15 mouse cellular contexts compared by ENCODE assay signal in the genomic region with DNA sequence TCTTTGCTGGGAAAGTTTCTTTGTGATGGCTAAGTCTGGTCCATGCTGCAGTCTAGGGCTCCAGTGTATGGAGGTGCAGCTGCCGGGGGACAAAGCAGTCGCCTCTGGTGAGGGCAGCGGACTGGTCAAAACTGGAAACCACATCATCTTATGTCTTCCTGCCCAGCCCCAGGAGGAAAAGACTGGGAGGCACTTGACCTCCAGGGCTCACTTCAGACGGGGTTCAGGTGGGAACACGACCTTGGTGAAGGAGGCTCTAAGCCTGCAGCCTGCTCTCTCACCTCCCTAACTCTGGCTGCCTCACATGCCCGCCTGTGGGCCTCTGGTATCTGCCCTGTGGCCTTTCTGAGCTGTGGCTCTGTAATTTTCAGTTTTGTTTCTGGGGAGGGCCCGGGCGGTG. TPM values are rescaled to one million over a fixed set of nuclear protein-coding genes. Genes with fewer than 3 reads are reported as not detected.
DNase-seq lines count a peak whose midpoint lies in the region; ATAC-seq lines count a peak whose summit lies in the region.
"Had no signal": no experiment of that assay in that cellular context is flagged by ENCODE, and none has a peak within 500 bp of the region (broad histone marks: within the 10 kb centered on the region; RNA-seq: fewer than 3 reads in every experiment).

No protein-coding gene starts in this region.

- no peaks in the 10 kb centered on the region for H3K36me3 ChIP-seq in heart, embryonic 13.5 days
- H3K36me3 ChIP-seq in neural tube, embryonic 11.5 days (ENCODE audit: control insufficient read depth, insufficient read depth, low read length): no peaks in the 10 kb centered on the region; the same call in 1 of the 2 replicates
- H3K36me3 ChIP-seq in hindbrain, embryonic 14.5 days (replicated peaks; ENCODE audit: control insufficient read depth, insufficient read depth): no peaks in the 10 kb centered on the region
- no peaks in the 10 kb centered on the region for H3K36me3 ChIP-seq in neural tube, embryonic 13.5 days
- no peaks in the 10 kb centered on the region for H3K36me3 ChIP-seq in liver, embryonic 11.5 days (ENCODE audit: control insufficient read depth, insufficient read depth, low read length)
- H3K36me3 ChIP-seq: limb, embryonic 15.5 days had no signal

- DNase-seq in heart, adult 8-10 months (ENCODE audit: low spot score): no peak
- no peak for DNase-seq in neural tube, embryonic 11.5 days (ENCODE audit: low spot score)
- DNase-seq in neural tube, embryonic 10.5 days (ENCODE audit: extremely low spot score, low spot score): no peak
- DNase-seq in hindbrain, embryonic 14.5 days (ENCODE audit: low spot score): no peak
- no peak for DNase-seq in frontal cortex, postnatal 36 days (ENCODE audit: low spot score in 2 of 2)
- DNase-seq in liver, embryonic 11.5 days (ENCODE audit: low spot score): no peak
- DNase-seq: cerebellum, adult 18-20 months; kidney, adult 8-10 months; layer of hippocampus, postnatal 36 days; lung, postnatal 4 days; spleen, adult 18-20 months; thymus, adult 18-20 months had no signal

- H3K9ac ChIP-seq in heart, embryonic 13.5 days: peak overlapping the region; percentile 75
- peak overlapping the region; percentile 44 for H3K9ac ChIP-seq in neural tube, embryonic 11.5 days (ENCODE audit: low read length)
- H3K9ac ChIP-seq in hindbrain, embryonic 14.5 days: peak overlapping the region; percentile 30; the same call in 1 of the 2 replicates
- H3K9ac ChIP-seq in neural tube, embryonic 13.5 days: peak overlapping the region; percentile 63
- no peak overlapping the region for H3K9ac ChIP-seq in liver, embryonic 11.5 days (ENCODE audit: low read depth, low read length)
- H3K9ac ChIP-seq: limb, embryonic 15.5 days had no signal

- peaks cover 77% of the 10 kb centered on the region for H3K4me1 ChIP-seq in heart, embryonic 13.5 days
- peaks cover 71% of the 10 kb centered on the region for H3K4me1 ChIP-seq in neural tube, embryonic 11.5 days (ENCODE audit: control insufficient read depth, insufficient read depth, low read length)
- H3K4me1 ChIP-seq in hindbrain, embryonic 14.5 days (replicated peaks; ENCODE audit: control insufficient read depth, insufficient read depth, low read length): peaks cover 74% of the 10 kb centered on the region
- H3K4me1 ChIP-seq in neural tube, embryonic 13.5 days (replicated peaks): peaks cover 86% of the 10 kb centered on the region
- peaks cover 83% of the 10 kb centered on the region for H3K4me1 ChIP-seq in liver, embryonic 11.5 days (replicated peaks; ENCODE audit: control insufficient read depth, insufficient read depth, low read length)

- ATAC-seq in heart, embryonic 13.5 days (ENCODE audit: extremely low read depth, insufficient number of reproducible peaks, low FRiP score, low TSS enrichment): no peak
- no peak for ATAC-seq in neural tube, embryonic 11.5 days (ENCODE audit: insufficient read depth, low FRiP score, low TSS enrichment)
- ATAC-seq in hindbrain, embryonic 14.5 days (ENCODE audit: low FRiP score): no peak
- no peak for ATAC-seq in neural tube, embryonic 13.5 days (ENCODE audit: low read depth)
- ATAC-seq in liver, embryonic 11.5 days (replicated peaks; ENCODE audit: low FRiP score): no peak

- H3K27me3 ChIP-seq in heart, embryonic 13.5 days (replicated peaks): 0 out of 2 replicates have a peak, but pooled peaks cover 3% of the 10 kb centered on the region
- no peaks in the 10 kb centered on the region for H3K27me3 ChIP-seq in neural tube, embryonic 11.5 days (ENCODE audit: control insufficient read depth, insufficient read depth, low read length)
- no peaks in the 10 kb centered on the region for H3K27me3 ChIP-seq in hindbrain, embryonic 14.5 days (ENCODE audit: control insufficient read depth, insufficient read depth, low read length)
- no peaks in the 10 kb centered on the region for H3K27me3 ChIP-seq in neural tube, embryonic 13.5 days
- no peaks in the 10 kb centered on the region for H3K27me3 ChIP-seq in liver, embryonic 11.5 days (replicated peaks; ENCODE audit: control insufficient read depth, insufficient read depth, low read length)

- H3K9me3 ChIP-seq in heart, embryonic 13.5 days: no peaks in the 10 kb centered on the region
- no peaks in the 10 kb centered on the region for H3K9me3 ChIP-seq in neural tube, embryonic 11.5 days (ENCODE audit: control insufficient read depth, low read length)
- no peaks in the 10 kb centered on the region for H3K9me3 ChIP-seq in hindbrain, embryonic 14.5 days (ENCODE audit: control insufficient read depth, low read length)
- H3K9me3 ChIP-seq in neural tube, embryonic 13.5 days: no peaks in the 10 kb centered on the region
- H3K9me3 ChIP-seq in liver, embryonic 11.5 days (ENCODE audit: control insufficient read depth, low read length): no peaks in the 10 kb centered on the region
- H3K9me3 ChIP-seq: limb, embryonic 15.5 days had no signal

- no peak overlapping the region for H3K27ac ChIP-seq in heart, embryonic 13.5 days (replicated peaks)
- H3K27ac ChIP-seq in neural tube, embryonic 11.5 days (ENCODE audit: low read depth, low read length): peak overlapping the region; percentile 98
- 0 out of 2 replicates have a peak overlapping the region, but pooled peaks have one; percentile 54 for H3K27ac ChIP-seq in hindbrain, embryonic 14.5 days
- H3K27ac ChIP-seq in neural tube, embryonic 13.5 days (replicated peaks): peak overlapping the region; percentile 97
- H3K27ac ChIP-seq in liver, embryonic 11.5 days (ENCODE audit: low read depth, low read length): no peak overlapping the region
- H3K27ac ChIP-seq: limb, embryonic 15.5 days had no signal

- WGBS in heart, embryonic 13.5 days: 49% methylated on average over 8 of the region's 8 CpGs
- WGBS in neural tube, embryonic 11.5 days: 33% methylated on average over 7 of the region's 8 CpGs
- 29% methylated on average over 8 of the region's 8 CpGs for WGBS in hindbrain, embryonic 14.5 days
- WGBS in neural tube, embryonic 13.5 days: 28% methylated on average over 8 of the region's 8 CpGs
- WGBS in liver, embryonic 11.5 days: 37% methylated on average over 8 of the region's 8 CpGs

- no peak overlapping the region for H3K4me2 ChIP-seq in heart, embryonic 13.5 days
- H3K4me2 ChIP-seq in neural tube, embryonic 11.5 days (ENCODE audit: low read depth): peak overlapping the region; percentile 97; the same call in 1 of the 2 replicates
- H3K4me2 ChIP-seq in hindbrain, embryonic 14.5 days (replicated peaks): 0 out of 2 replicates have a peak overlapping the region, but pooled peaks have one; percentile 98
- H3K4me2 ChIP-seq in neural tube, embryonic 13.5 days: peak overlapping the region; percentile 75
- no peak overlapping the region; the same call in 1 of the 2 replicates for H3K4me2 ChIP-seq in liver, embryonic 11.5 days
- H3K4me2 ChIP-seq: limb, embryonic 15.5 days had no signal

- H3K4me3 ChIP-seq in heart, embryonic 13.5 days: no peak overlapping the region
- no peak overlapping the region for H3K4me3 ChIP-seq in neural tube, embryonic 11.5 days (ENCODE audit: low read depth, low read length)
- no peak overlapping the region for H3K4me3 ChIP-seq in hindbrain, embryonic 14.5 days (replicated peaks; ENCODE audit: low read length)
- H3K4me3 ChIP-seq in neural tube, embryonic 13.5 days: no peak overlapping the region
- no peak overlapping the region for H3K4me3 ChIP-seq in liver, embryonic 11.5 days (ENCODE audit: low read depth, low read length)
- H3K4me3 ChIP-seq: limb, embryonic 15.5 days had no signal

RNA-seq across cellular contexts. Expression of a gene that starts 55.0 kb away (rescaled TPM):
- 79.8 and 80.4 TPM in 2 replicates for polyA plus RNA-seq in heart, embryonic 13.5 days (2015; fragmentation: Nextera tagmentation; extraction: Ambion mirVana)
- 1 to 10 TPM in 3 of 4 experiments, under 1 TPM in 1; 0.98 to 1.7 (median 1.7) TPM for total RNA-seq in heart, adult 8-10 months (2022)
- polyA plus RNA-seq in neural tube, embryonic 11.5 days (2014; fragmentation: Nextera tagmentation; extraction: Ambion mirVana): 101 and 109 TPM in 2 replicates
- 17.5 and 18.2 TPM in 2 replicates for polyA plus RNA-seq in hindbrain, embryonic 14.5 days (2014; fragmentation: Nextera tagmentation; extraction: Ambion mirVana)
- polyA plus RNA-seq in neural tube, embryonic 13.5 days (2015; fragmentation: Nextera tagmentation; extraction: Ambion mirVana): 20.1 and 21.5 TPM in 2 replicates
- 125 and 127 TPM in 2 replicates for polyA plus RNA-seq in liver, embryonic 11.5 days (2014; fragmentation: Nextera tagmentation; extraction: Ambion mirVana)

Comparison
In these comparisons a context has a peak if more than half of its experiments do, and no peak if none do; other contexts are left out.
1. H3K27ac ChIP-seq: peak in neural tube, embryonic 11.5 days (single experiment), hindbrain, embryonic 14.5 days (single experiment) and neural tube, embryonic 13.5 days (single experiment); none in heart, embryonic 13.5 days (single experiment) and liver, embryonic 11.5 days (single experiment).
2. H3K4me2 ChIP-seq: peak in neural tube, embryonic 11.5 days (single experiment), hindbrain, embryonic 14.5 days (single experiment) and neural tube, embryonic 13.5 days (single experiment); none in heart, embryonic 13.5 days (single experiment) and liver, embryonic 11.5 days (single experiment).